Mouse (Mus musculus): Measurements from ENCODE around the gene Plekhf1.

DNA sequence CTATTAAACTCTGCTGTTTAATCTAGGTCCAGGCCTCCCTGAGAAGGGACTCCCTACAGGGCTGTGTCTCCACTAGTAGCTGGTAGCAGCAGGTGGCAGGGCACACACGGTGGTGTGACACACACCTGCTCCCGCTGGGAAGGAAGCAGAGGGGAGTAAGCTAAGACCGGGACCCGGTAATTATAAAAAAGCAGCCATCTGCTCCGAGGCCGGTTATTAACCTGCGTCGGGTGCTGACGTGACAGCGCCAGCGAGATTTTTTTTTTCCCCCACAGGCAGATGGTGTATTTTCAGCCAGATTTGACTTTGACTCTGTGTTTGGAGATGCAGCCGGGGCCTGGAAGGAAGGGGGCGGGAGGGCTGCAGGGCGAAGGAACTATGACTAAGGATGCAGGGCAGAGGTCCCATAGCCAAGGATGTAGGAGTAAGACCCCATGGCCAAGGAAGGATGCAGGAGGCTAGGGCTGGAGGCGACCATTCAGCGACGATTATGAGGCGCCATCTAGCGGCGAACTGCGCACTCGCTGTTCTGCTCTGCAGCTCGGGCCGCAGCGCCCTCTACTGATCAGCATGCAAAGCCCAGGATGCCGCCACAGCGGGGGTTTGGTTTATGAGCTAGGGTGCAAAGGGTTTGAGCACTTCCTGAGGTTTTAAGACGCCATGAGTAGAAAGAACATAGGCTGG lies 27.1 kb downstream of the Plekhf1 start:
- no peak for TF ChIP-seq MYOG (IDR thresholded peaks at IDR 0.05; ENCODE audit: control insufficient read depth, extremely low read depth, insufficient read length)
- peak; percentile 100 for TF ChIP-seq CTCF (IDR thresholded peaks at IDR 0.05; ENCODE audit: control insufficient read depth, insufficient read depth, insufficient read length)
- peak; percentile 54 for TF ChIP-seq MAX (IDR thresholded peaks at IDR 0.05)
- TF ChIP-seq USF1 (IDR thresholded peaks at IDR 0.05; ENCODE audit: low read depth) = no peak
- no peak for TF ChIP-seq FOSL1 (IDR thresholded peaks at IDR 0.05; ENCODE audit: insufficient read depth, low read length, poor library complexity, severe bottlenecking)
- TF ChIP-seq CEBPB (IDR thresholded peaks at IDR 0.05; ENCODE audit: low read depth) = no peak
